Mouse (Mus musculus) embryonic facial prominence, embryonic 12.5 days (tissue): ENCODE measurements around the gene Cryaa. TPM values are rescaled to one million over a fixed set of nuclear protein-coding genes. Genes with fewer than 3 reads are reported as not detected.
"Not testable (repeated sequence)": the region's sequence is repeated elsewhere in the genome, so short reads cannot be mapped to it uniquely, and the experiment has no call there.

ENCODE experiments used
- ATAC-seq: fragments of 200-750 bp; cut with Nextera tagmentation; 2 replicates; pipeline ENCODE4 v1.8.0; 2017; ENCODE audit not compliant: insufficient number of reproducible peaks, insufficient read depth, low FRiP score, low TSS enrichment
- H3K27ac ChIP-seq: fragments of 300-500 bp; sonication (generic); 2 replicates; pipeline ENCODE4 v1.5.1; 2016; ENCODE audit warnings: mild to moderate bottlenecking
- H3K27me3 ChIP-seq: fragments of 300-500 bp; sonication (generic); 2 replicates; pipeline ENCODE4 v1.6.1; 2016; ENCODE audit warnings: mild to moderate bottlenecking, moderate library complexity
- H3K36me3 ChIP-seq: fragments of 300-500 bp; sonication (generic); 2 replicates; pipeline ENCODE4 v1.6.1; 2016; ENCODE audit warnings: mild to moderate bottlenecking
- H3K4me1 ChIP-seq: fragments of 300-500 bp; sonication (generic); 2 replicates; pipeline ENCODE4 v1.6.1; 2016
- H3K4me2 ChIP-seq: fragments of 300-500 bp; sonication (generic); replicated peaks from 2 replicates; pipeline ENCODE4 v1.6.1; 2016; ENCODE audit warnings: mild to moderate bottlenecking, moderate library complexity
- H3K4me3 ChIP-seq: fragments of 300-500 bp; sonication (generic); 2 replicates; pipeline ENCODE4 v1.5.1; 2016; ENCODE audit warnings: mild to moderate bottlenecking
- H3K9ac ChIP-seq: fragments of 300-500 bp; sonication (generic); 2 replicates; pipeline ENCODE4 v1.6.1; 2016; ENCODE audit warnings: mild to moderate bottlenecking, moderate library complexity
- H3K9me3 ChIP-seq: fragments of 300-500 bp; sonication (generic); 2 replicates; pipeline ENCODE4 v1.6.1; 2016; ENCODE audit warnings: mild to moderate bottlenecking, moderate library complexity
- WGBS: fragments of 180-500 bp; shearing (Covaris S2); methylation state at CpG from one replicate; pipeline ENCODE4 v1.1.7; 2016; 5-methylcytosine and 5-hydroxymethylcytosine counted together
- polyA plus RNA-seq: library from polyadenylated mRNA; unstranded; fragments of >200 nt; fragmentation: Nextera tagmentation; extraction: Ambion mirVana; gene quantifications from 2 replicates; pipeline ENCODE4 v1.2.1, GENCODE M21; 2016

Cryaa gene
- polyA plus RNA-seq, 1 experiment from 2014 or later: 283 TPM

GRCm38 (mm10) chr17:31692918-31693317 lies 15.3 kb downstream of the Cryaa start:
- Histone ChIP-seq H3K9ac (no peak overlapping the region), H3K4me2 (peak overlapping the region; percentile 48), H3K27ac (no peak overlapping the region), H3K9me3 (no peaks in the 10 kb centered on the region), H3K36me3 (no peaks in the 10 kb centered on the region), H3K4me1 (peaks cover 18% of the 10 kb centered on the region), H3K27me3 (no peaks in the 10 kb centered on the region), H3K4me3 (no peak overlapping the region)
- ATAC-seq: no peak
- WGBS: 40% methylated on average over 5 of the region's 5 CpGs

GRCm38 (mm10) chr17:31693330-31694022 lies 15.9 kb downstream of the Cryaa start:
- H3K27ac ChIP-seq: no peak overlapping the region
- 6% methylated on average over 20 of the region's 20 CpGs for WGBS

GRCm38 (mm10) chr17:31694023-31694376 lies 16.4 kb downstream of the Cryaa start:
- 0 out of 2 replicates have a peak, but pooled peaks have one; percentile 31 for ATAC-seq
- WGBS: 70% methylated on average over 7 of the region's 7 CpGs

More at GRCm38 (mm10) chr17:31693330-31694022, 15.9 kb downstream of the Cryaa start:
- H3K4me1 ChIP-seq: peaks cover 18% of the 10 kb centered on the region
- no peaks in the 10 kb centered on the region for H3K36me3 ChIP-seq
- peak overlapping the region; percentile 48 for H3K4me2 ChIP-seq
- 0 out of 2 replicates have a peak overlapping the region, but pooled peaks have one; percentile 24 for H3K9ac ChIP-seq
- no peaks in the 10 kb centered on the region for H3K27me3 ChIP-seq
- no peak overlapping the region for H3K4me3 ChIP-seq
- ATAC-seq: peak; percentile 57
- no peaks in the 10 kb centered on the region for H3K9me3 ChIP-seq

GRCm38 (mm10) chr17:31694949-31695348 lies 17.3 kb downstream of the Cryaa start:
- Histone ChIP-seq H3K4me1 (peaks cover 18% of the 10 kb centered on the region), H3K4me2 (no peak overlapping the region), H3K36me3 (no peaks in the 10 kb centered on the region), H3K27me3 (no peaks in the 10 kb centered on the region), H3K27ac (no peak overlapping the region), H3K9me3 (no peaks in the 10 kb centered on the region), H3K4me3 (no peak overlapping the region), H3K9ac (no peak overlapping the region)
- WGBS: 88% methylated on average over 1 of the region's 1 CpGs
- no peak for ATAC-seq

More at GRCm38 (mm10) chr17:31694023-31694376, 16.4 kb downstream of the Cryaa start:
- Histone ChIP-seq H3K36me3 (no peaks in the 10 kb centered on the region), H3K4me2 (0 out of 2 replicates have a peak overlapping the region, but pooled peaks have one; percentile 48), H3K27ac (no peak overlapping the region), H3K4me3 (no peak overlapping the region), H3K27me3 (no peaks in the 10 kb centered on the region), H3K9ac (no peak overlapping the region), H3K9me3 (no peaks in the 10 kb centered on the region), H3K4me1 (peaks cover 18% of the 10 kb centered on the region)

GRCm38 (mm10) chr17:31695356-31695755 lies 17.7 kb downstream of the Cryaa start:
- H3K27me3 ChIP-seq: not testable (repeated sequence)
- WGBS: 85% methylated on average over 7 of the region's 7 CpGs

GRCm38 (mm10) chr17:31698347-31698746 lies 20.7 kb downstream of the Cryaa start:
- Histone ChIP-seq H3K27ac (no peak overlapping the region), H3K4me3 (no peak overlapping the region), H3K36me3 (no peaks in the 10 kb centered on the region), H3K9ac (no peak overlapping the region), H3K4me2 (no peak overlapping the region), H3K4me1 (peaks cover 11% of the 10 kb centered on the region), H3K27me3 (no peaks in the 10 kb centered on the region), H3K9me3 (no peaks in the 10 kb centered on the region)
- 59% methylated on average over 11 of the region's 11 CpGs for WGBS
- no peak for ATAC-seq

More at GRCm38 (mm10) chr17:31695356-31695755, 17.7 kb downstream of the Cryaa start:
- H3K27ac ChIP-seq, H3K9ac ChIP-seq, ATAC-seq, H3K4me3 ChIP-seq, H3K36me3 ChIP-seq, H3K9me3 ChIP-seq, H3K4me2 ChIP-seq: not testable (repeated sequence)
- peaks cover 18% of the 10 kb centered on the region for H3K4me1 ChIP-seq

GRCm38 (mm10) chr17:31703276-31703980 lies 25.8 kb downstream of the Cryaa start:
- 72% methylated on average over 6 of the region's 6 CpGs for WGBS
- H3K4me3 ChIP-seq: no peak overlapping the region
- H3K27ac ChIP-seq: no peak overlapping the region
- ATAC-seq: no peak
- no peaks in the 10 kb centered on the region for H3K9me3 ChIP-seq
- H3K4me2 ChIP-seq: no peak overlapping the region
- no peaks in the 10 kb centered on the region for H3K27me3 ChIP-seq
- H3K4me1 ChIP-seq: no peaks in the 10 kb centered on the region
- H3K36me3 ChIP-seq: no peaks in the 10 kb centered on the region
- H3K9ac ChIP-seq: no peak overlapping the region

- H3K4me2 ChIP-seq: no peak overlapping the region
- H3K4me3 ChIP-seq: no peak overlapping the region
- H3K27me3 ChIP-seq: no peaks in the 10 kb centered on the region
- no peak overlapping the region for H3K9ac ChIP-seq
- WGBS: 69% methylated on average over 20 of the region's 20 CpGs
- H3K36me3 ChIP-seq: no peaks in the 10 kb centered on the region
- no peak for ATAC-seq
- H3K27ac ChIP-seq: no peak overlapping the region
- no peaks in the 10 kb centered on the region for H3K9me3 ChIP-seq
- H3K4me1 ChIP-seq: 0 out of 2 replicates have a peak, but pooled peaks cover 1% of the 10 kb centered on the region
Observed at GRCm38 (mm10) chr17:31705271-31706020, 27.8 kb downstream of the Cryaa start.

- H3K4me1 ChIP-seq: 0 out of 2 replicates have a peak, but pooled peaks cover 4% of the 10 kb centered on the region
- H3K4me3 ChIP-seq: no peak overlapping the region
- no peaks in the 10 kb centered on the region for H3K9me3 ChIP-seq
- no peak overlapping the region for H3K27ac ChIP-seq
- no peak for ATAC-seq
- WGBS: 61% methylated on average over 7 of the region's 7 CpGs
- no peak overlapping the region for H3K9ac ChIP-seq
- H3K36me3 ChIP-seq: no peaks in the 10 kb centered on the region
- no peak overlapping the region for H3K4me2 ChIP-seq
- no peaks in the 10 kb centered on the region for H3K27me3 ChIP-seq
Observed at GRCm38 (mm10) chr17:31709121-31709741, 31.6 kb downstream of the Cryaa start.

GRCm38 (mm10) chr17:31710455-31710854 lies 32.8 kb downstream of the Cryaa start:
- Histone ChIP-seq H3K9ac (no peak overlapping the region), H3K27me3 (no peaks in the 10 kb centered on the region), H3K4me2 (no peak overlapping the region), H3K4me3 (no peak overlapping the region), H3K36me3 (no peaks in the 10 kb centered on the region), H3K27ac (no peak overlapping the region), H3K9me3 (no peaks in the 10 kb centered on the region), H3K4me1 (0 out of 2 replicates have a peak, but pooled peaks cover 4% of the 10 kb centered on the region)
- WGBS: 58% methylated on average over 8 of the region's 8 CpGs
- no peak for ATAC-seq

GRCm38 (mm10) chr17:31713709-31714108 lies 36.1 kb downstream of the Cryaa start:
- no peak for ATAC-seq
- no peaks in the 10 kb centered on the region for H3K9me3 ChIP-seq
- 80% methylated on average over 9 of the region's 9 CpGs for WGBS

More at GRCm38 (mm10) chr17:31713709-31714108, 36.1 kb downstream of the Cryaa start:
- Histone ChIP-seq H3K27me3 (no peaks in the 10 kb centered on the region), H3K27ac (no peak overlapping the region), H3K4me1 (0 out of 2 replicates have a peak, but pooled peaks cover 4% of the 10 kb centered on the region), H3K4me3 (no peak overlapping the region), H3K36me3 (no peaks in the 10 kb centered on the region), H3K4me2 (no peak overlapping the region), H3K9ac (no peak overlapping the region)
